Mouse (Mus musculus) embryo, embryonic 11.5 days (tissue): ENCODE data around the gene Mgarp.
"Not testable (repeated sequence)": the region's sequence is repeated elsewhere in the genome, so short reads cannot be mapped to it uniquely, and the experiment has no call there.

Experiments used
- DNase-seq: peaks from one replicate; pipeline ENCODE4 v3.0.0-alpha.2; 2012; ENCODE audit warnings: low read depth, low spot score

The Mgarp gene

GRCm38 (mm10) chr3:51396219-51397068 lies at the start of gene Mgarp:
TSS of gene Mgarp (minus strand) at chr3:51396738.
- peak; percentile 65 for DNase-seq

GRCm38 (mm10) chr3:51434871-51435595 lies 38.5 kb upstream of the Mgarp start:
- no peak for DNase-seq

- DNase-seq, result not testable (repeated sequence)
Observed at GRCm38 (mm10) chr3:51434364-51434763, 37.8 kb upstream of the Mgarp start.

- no peak for DNase-seq
Observed at GRCm38 (mm10) chr3:51425394-51425793, 28.9 kb upstream of the Mgarp start.

- DNase-seq, result no peak
Observed at GRCm38 (mm10) chr3:51421921-51422320, 25.4 kb upstream of the Mgarp start.

- DNase-seq, result no peak
Observed at GRCm38 (mm10) chr3:51417966-51418365, 21.4 kb upstream of the Mgarp start.

GRCm38 (mm10) chr3:51417485-51417884 lies 20.9 kb upstream of the Mgarp start:
- DNase-seq, result no peak

- no peak for DNase-seq
Observed at GRCm38 (mm10) chr3:51417135-51417458, 20.6 kb upstream of the Mgarp start.

- DNase-seq, result no peak
Observed at GRCm38 (mm10) chr3:51416364-51417134, 20.0 kb upstream of the Mgarp start.

GRCm38 (mm10) chr3:51416073-51416363 lies 19.5 kb upstream of the Mgarp start:
- DNase-seq, result no peak

- DNase-seq, result peak; percentile 92
Observed at GRCm38 (mm10) chr3:51415098-51416072, 18.8 kb upstream of the Mgarp start, which contains the start of gene Naa15. TSS of gene Naa15 (plus strand) at chr3:51415148.

- no peak for DNase-seq
Observed at GRCm38 (mm10) chr3:51413276-51413675, 16.7 kb upstream of the Mgarp start.

- no peak for DNase-seq
Observed at GRCm38 (mm10) chr3:51412457-51412856, 15.9 kb upstream of the Mgarp start.

GRCm38 (mm10) chr3:51408561-51409183 lies 12.1 kb upstream of the Mgarp start, which contains the start of gene Ndufc1:
TSS of gene Ndufc1 (minus strand) at chr3:51408988.
- peak; percentile 95 for DNase-seq

GRCm38 (mm10) chr3:51407870-51408560 lies 11.5 kb upstream of the Mgarp start:
- no peak for DNase-seq

GRCm38 (mm10) chr3:51402628-51403027 lies 6.1 kb upstream of the Mgarp start:
- no peak for DNase-seq

- DNase-seq, result not testable (repeated sequence)
Observed at GRCm38 (mm10) chr3:51402054-51402453, 5.5 kb upstream of the Mgarp start.

GRCm38 (mm10) chr3:51400682-51401081 lies 4.1 kb upstream of the Mgarp start:
- no peak for DNase-seq

- no peak for DNase-seq
Observed at GRCm38 (mm10) chr3:51399531-51399930, 3.0 kb upstream of the Mgarp start.

GRCm38 (mm10) chr3:51398667-51399066 lies 2.1 kb upstream of the Mgarp start:
- no peak for DNase-seq
